13 mouse cellular contexts compared by ENCODE assay signal in the genomic region with DNA sequence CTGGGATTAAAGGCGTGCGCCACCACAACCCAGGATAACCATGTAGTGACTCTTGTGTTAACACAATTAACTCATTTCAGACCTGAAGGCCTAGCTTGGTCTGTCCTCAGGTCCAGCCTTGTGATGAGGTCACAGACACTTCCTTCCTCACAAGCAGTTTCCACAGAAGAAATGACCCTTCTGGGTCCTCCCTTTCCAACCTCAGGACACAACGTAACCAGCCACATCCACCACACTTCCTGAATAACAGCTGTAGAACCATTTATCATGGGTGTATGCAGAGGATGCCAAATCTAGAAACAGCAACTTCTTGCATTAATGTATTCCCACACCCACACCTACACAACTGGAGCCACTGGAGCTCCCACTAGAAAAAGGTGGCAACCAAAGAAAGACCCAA. TPM values are rescaled to one million over a fixed set of nuclear protein-coding genes. Genes with fewer than 3 reads are reported as not detected.
DNase-seq lines count a peak whose midpoint lies in the region; TF ChIP-seq lines count a peak whose summit lies in the region.
"Had no signal": no experiment of that assay in that cellular context is flagged by ENCODE, and none has a peak within 500 bp of the region (broad histone marks: within the 10 kb centered on the region; RNA-seq: fewer than 3 reads in every experiment).

No protein-coding gene starts in this region.

- H3K27ac ChIP-seq in kidney, adult 2 months (ENCODE audit: insufficient read depth, low read depth, low read length) = no peak overlapping the region
- H3K27ac ChIP-seq: embryonic facial prominence, embryonic 13.5 days; forebrain, embryonic 12.5 days; liver, embryonic 12.5 days had no signal

- H3K4me1 ChIP-seq in kidney, adult 2 months (ENCODE audit: control insufficient read depth, insufficient read depth, low read length) = peaks cover 10% of the 10 kb centered on the region
- H3K4me1 ChIP-seq: embryonic facial prominence, embryonic 13.5 days had no signal

- no peak overlapping the region for H3K4me3 ChIP-seq in kidney, adult 2 months (ENCODE audit: insufficient read depth, low read depth, low read length)
- H3K4me3 ChIP-seq: embryonic facial prominence, embryonic 13.5 days; forebrain, embryonic 12.5 days; liver, embryonic 12.5 days had no signal

- no peak for TF ChIP-seq CTCF in kidney, adult 2 months (conservative IDR thresholded peaks at IDR 0.05; ENCODE audit: insufficient read depth, insufficient read length, low read depth, low read length)

- H3K27me3 ChIP-seq in kidney, adult 2 months (replicated peaks; ENCODE audit: control insufficient read depth, insufficient read depth, low read length) = no peaks in the 10 kb centered on the region
- H3K27me3 ChIP-seq: embryonic facial prominence, embryonic 13.5 days; forebrain, embryonic 12.5 days; liver, embryonic 12.5 days had no signal

- DNase-seq in kidney, adult 2 months = peak; percentile 59
- DNase-seq in kidney, adult 18-20 months = no peak
- peak; percentile 38 for DNase-seq in lung, postnatal 25 days (ENCODE audit: low spot score)
- DNase-seq in lung, postnatal 4 days = no peak
- peak; percentile 24 for DNase-seq in heart, postnatal 4 days
- no peak for DNase-seq in cerebellum, adult 11 months
- DNase-seq in neural tube, embryonic 10.5 days (ENCODE audit: extremely low spot score, low spot score) = no peak
- DNase-seq: adrenal gland, postnatal 25 days; cerebellum, postnatal 36 days had no signal

- H3K36me3 ChIP-seq in kidney, adult 2 months (ENCODE audit: control insufficient read depth, insufficient read depth, low read length) = no peaks in the 10 kb centered on the region
- H3K36me3 ChIP-seq: embryonic facial prominence, embryonic 13.5 days; forebrain, embryonic 12.5 days had no signal

- 83% methylated on average over 3 of the region's 3 CpGs for WGBS in kidney, adult 2 months

- TF ChIP-seq POLR2A in kidney, adult 2 months (IDR thresholded peaks at IDR 0.05; ENCODE audit: low read depth, low read length) = no peak

RNA-seq across cellular contexts. Expression of gene Mob2, which starts 20.1 kb away (rescaled TPM):
- polyA plus RNA-seq in kidney, adult 2 months (2012; rRNA removed) = 44.0 and 45.3 TPM in 2 replicates
- 10 to 100 TPM; 33.4 to 33.6 TPM for total RNA-seq in heart, postnatal 4 days (2021)

RNA-seq across cellular contexts. Expression of gene Dusp8, which starts 54.9 kb away (rescaled TPM):
- polyA plus RNA-seq in kidney, adult 2 months (2012; rRNA removed) = 3.6 and 3.7 TPM in 2 replicates
- total RNA-seq in heart, postnatal 4 days (2021) = 10 to 100 TPM; 37.7 to 43.0 TPM
- polyA plus RNA-seq: inflammation-experienced regulatory T-cells, adult 6 months had no signal

Comparison
In these comparisons a context has a peak if more than half of its experiments do, and no peak if none do; other contexts are left out.
1. DNase-seq: peak in kidney, adult 2 months (single experiment), lung, postnatal 25 days (single experiment) and heart, postnatal 4 days (single experiment); none in kidney, adult 18-20 months (single experiment), lung, postnatal 4 days (0 of 2), cerebellum, adult 11 months (single experiment) and neural tube, embryonic 10.5 days (single experiment).